Mouse (Mus musculus) spleen, adult 2 months (tissue): Measurements from ENCODE around the gene Tmem132e. TPM values are rescaled to one million over a fixed set of nuclear protein-coding genes. Genes with fewer than 3 reads are reported as not detected.

Experiments
- DNase-seq, 2 experiments: peaks; one replicate each; pipeline versions ENCODE4 v3.0.0 to v3.0.0-alpha.2; 2012 to 2021; ENCODE audit warnings: low spot score in 2 of 2, low read depth in 1 of 2
- H3K27ac ChIP-seq: fragments of 200-500 bp; 2 replicates; pipeline ENCODE4 v1.5.1; 2012; ENCODE audit warnings: low read length, inconsistent platforms; ENCODE audit not compliant: insufficient read depth
- H3K27me3 ChIP-seq: fragments of 200-500 bp; 2 replicates; pipeline ENCODE4 v1.6.1; 2012; ENCODE audit warnings: mild to moderate bottlenecking, moderate library complexity, low read length, inconsistent platforms; ENCODE audit not compliant: control insufficient read depth, insufficient read depth
- H3K36me3 ChIP-seq: fragments of 200-500 bp; 2 replicates; pipeline ENCODE4 v1.6.1; 2012; ENCODE audit warnings: mild to moderate bottlenecking, low read length, inconsistent platforms; ENCODE audit not compliant: control insufficient read depth, insufficient read depth
- H3K4me1 ChIP-seq: fragments of 200-500 bp; 2 replicates; pipeline ENCODE4 v1.6.1; 2011; ENCODE audit warnings: inconsistent platforms; ENCODE audit not compliant: control insufficient read depth, insufficient read depth, insufficient read length
- H3K4me3 ChIP-seq: fragments of 200-500 bp; 2 replicates; pipeline ENCODE4 v1.5.1; 2011; ENCODE audit warnings: mild to moderate bottlenecking, inconsistent platforms; ENCODE audit not compliant: insufficient read depth, insufficient read length; ENCODE audit errors: extremely low read depth
- CTCF ChIP-seq: fragments of 200-500 bp; IDR thresholded peaks from 2 replicates; pipeline ENCODE4 v1.5.1; 2011; ENCODE audit warnings: mild to moderate bottlenecking, inconsistent platforms; ENCODE audit not compliant: insufficient read depth, insufficient read length, insufficient replicate concordance; ENCODE audit errors: extremely low read depth
- POLR2A ChIP-seq: fragments of 200-500 bp; IDR thresholded peaks from 2 replicates; pipeline ENCODE4 v1.6.1; 2011; ENCODE audit warnings: low read depth, low read length, inconsistent platforms
- WGBS: fragments of 180-500 bp; shearing (Covaris S2); methylation state at CpG from one replicate; pipeline ENCODE4 v1.1.7; 2018; 5-methylcytosine and 5-hydroxymethylcytosine counted together
- polyA plus RNA-seq: library from polyadenylated mRNA; depleted of rRNA; stranded (reverse); fragments of >200 nt; gene quantifications from 2 replicates; pipeline ENCODE4 v1.2.3, GENCODE M21; 2012; rRNA removed

The Tmem132e gene
- polyA plus RNA-seq, 1 experiment = 0.23 TPM

DNA sequence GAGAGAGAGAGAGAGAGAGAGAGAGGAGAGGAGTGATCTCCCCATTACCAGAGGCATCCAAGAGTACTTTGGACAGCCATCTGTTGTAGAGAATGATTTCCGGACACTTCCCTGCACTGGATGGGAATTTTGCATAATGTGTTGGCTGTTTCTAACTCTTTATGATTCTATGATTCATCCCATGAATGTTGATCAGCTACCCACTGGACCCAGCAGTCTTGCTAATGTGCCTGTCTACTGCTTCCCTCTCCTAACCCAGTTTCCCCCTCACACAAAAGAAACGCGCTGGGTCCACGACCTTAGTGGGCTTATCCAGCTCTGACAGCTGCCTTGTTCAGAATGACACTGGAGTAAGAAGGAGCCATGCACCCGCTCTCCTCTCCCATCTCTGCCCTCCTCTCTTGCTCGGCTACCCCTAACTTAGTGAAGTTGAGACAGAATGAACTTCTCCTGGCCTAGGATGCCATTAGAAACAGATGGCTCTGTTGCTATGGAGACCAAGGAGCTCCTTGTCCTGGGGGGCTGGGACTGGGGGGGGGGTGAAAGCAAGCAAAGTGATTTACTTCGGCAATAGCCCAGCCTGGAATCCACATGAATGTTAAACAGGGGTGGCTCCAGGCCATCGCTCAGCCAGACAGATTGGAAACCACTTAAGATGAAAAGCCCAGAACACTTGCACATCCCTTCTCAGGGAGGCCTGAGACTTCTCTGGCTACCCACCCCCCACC is 98.8 kb downstream of the Tmem132e start:
- WGBS = 74% methylated on average over 8 of the region's 8 CpGs
- Histone ChIP-seq H3K4me1 (no peaks in the 10 kb centered on the region), H3K27ac (no peak overlapping the region), H3K4me3 (no peak overlapping the region), H3K36me3 (no peaks in the 10 kb centered on the region), H3K27me3 (no peaks in the 10 kb centered on the region)
- DNase-seq = no peak
- TF ChIP-seq CTCF (no peak), POLR2A (no peak)

DNA sequence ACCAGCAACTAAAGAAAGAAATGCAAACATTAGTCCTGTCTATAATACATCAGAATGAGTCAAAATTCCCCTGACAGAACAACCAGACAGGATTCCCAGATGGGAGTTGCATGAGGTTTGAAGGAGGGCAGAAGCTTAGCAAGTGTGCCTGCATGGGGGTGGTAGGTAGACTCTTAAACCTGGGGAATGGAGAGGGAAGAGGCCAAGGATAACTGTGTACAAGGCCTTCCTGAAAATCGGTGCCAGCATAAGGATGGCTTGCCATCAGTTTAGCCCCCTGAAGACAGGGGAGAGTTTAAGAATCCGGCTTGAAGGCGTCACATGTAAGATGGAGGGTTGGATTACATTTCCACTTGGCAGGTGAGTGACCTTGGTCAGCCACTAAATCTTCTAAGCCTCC is 102.2 kb downstream of the Tmem132e start:
- 82% methylated on average over 3 of the region's 3 CpGs for WGBS
- Histone ChIP-seq H3K36me3 (no peaks in the 10 kb centered on the region), H3K27ac (no peak overlapping the region), H3K27me3 (no peaks in the 10 kb centered on the region), H3K4me3 (no peak overlapping the region), H3K4me1 (no peaks in the 10 kb centered on the region)
- TF ChIP-seq POLR2A (no peak), CTCF (no peak)
- no peak for DNase-seq

Other genes starting within 250 kb of the Tmem132e start
- gene Ccl1, start 83.2 kb upstream of the Tmem132e start, polyA plus RNA-seq = 0.31 TPM in 1 of 2 replicates, not detected in the other